Mouse (Mus musculus) cerebellum, postnatal 4 days (tissue): Measurements from ENCODE around the gene Asic3.

Experiments
- DNase-seq, 2 experiments: peaks; one replicate each; pipeline ENCODE4 v3.0.0; 2022; ENCODE audit warnings: low spot score in 2 of 2, mixed read lengths in 1 of 2

The Asic3 gene

DNA sequence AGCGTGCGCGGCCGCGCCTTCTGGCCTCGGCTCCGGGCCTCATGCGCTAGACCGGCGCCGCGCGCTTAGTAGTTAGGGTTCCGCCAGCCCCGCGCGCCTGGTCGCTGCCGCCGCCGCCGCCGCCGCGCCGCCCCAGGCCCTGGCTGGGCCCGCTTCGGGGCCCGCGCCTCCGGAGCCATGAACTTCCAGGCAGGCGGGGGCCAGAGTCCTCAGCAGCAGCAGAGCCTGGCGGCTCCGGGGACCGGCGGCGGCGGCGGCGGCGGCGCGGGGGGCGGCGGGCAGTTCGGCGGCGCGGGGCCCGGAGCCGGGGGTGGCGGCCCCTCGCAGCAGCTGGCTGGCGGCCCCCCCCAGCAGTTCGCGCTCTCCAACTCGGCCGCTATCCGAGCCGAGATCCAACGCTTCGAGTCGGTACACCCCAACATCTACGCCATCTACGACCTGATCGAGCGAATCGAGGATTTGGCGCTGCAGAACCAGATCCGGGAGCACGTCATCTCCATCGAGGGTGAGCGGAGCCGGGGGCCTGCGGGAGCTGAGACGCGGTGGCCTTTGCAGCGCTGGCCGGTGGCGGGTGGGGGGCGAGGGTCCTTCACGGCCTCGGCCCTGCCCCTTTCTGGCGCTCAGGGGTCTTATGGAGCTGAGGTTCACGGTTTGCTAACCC lies 39.0 kb downstream of the Asic3 start, which contains the start of gene Agap3:
TSS of gene Agap3 (plus strand) at position 148 of the 661 bp plus-strand sequence.
- peak in 1 of 2 experiments; percentile 49 for DNase-seq

DNA sequence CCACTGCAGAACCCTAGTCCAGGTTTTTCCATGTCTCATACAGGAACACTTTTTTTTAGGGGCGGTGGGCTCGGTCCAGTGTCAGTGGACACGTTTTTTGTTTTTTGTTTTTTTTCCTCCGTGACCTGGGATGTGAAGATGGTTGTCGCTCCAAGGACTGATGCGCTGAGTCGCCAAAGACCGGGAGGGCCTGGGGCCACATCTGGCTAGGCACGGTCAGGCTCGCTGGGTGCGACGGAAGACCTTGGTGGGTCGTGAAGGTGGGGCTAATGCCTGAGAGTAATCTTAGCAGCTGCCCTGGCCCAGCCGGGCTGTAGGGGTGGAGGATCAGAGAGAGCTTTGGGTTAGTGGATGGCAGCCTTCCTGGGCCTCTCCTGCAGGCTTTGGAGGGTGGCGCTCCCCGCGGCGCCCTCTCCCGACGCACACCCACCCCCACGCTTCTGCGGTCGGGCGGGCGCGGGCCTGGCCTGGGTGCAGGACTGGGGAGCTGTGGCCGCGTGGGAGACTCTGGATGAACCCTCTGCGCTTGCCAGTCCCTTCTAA lies 39.6 kb downstream of the Asic3 start:
- peak in 1 of 2 experiments; percentile 20 for DNase-seq

DNA sequence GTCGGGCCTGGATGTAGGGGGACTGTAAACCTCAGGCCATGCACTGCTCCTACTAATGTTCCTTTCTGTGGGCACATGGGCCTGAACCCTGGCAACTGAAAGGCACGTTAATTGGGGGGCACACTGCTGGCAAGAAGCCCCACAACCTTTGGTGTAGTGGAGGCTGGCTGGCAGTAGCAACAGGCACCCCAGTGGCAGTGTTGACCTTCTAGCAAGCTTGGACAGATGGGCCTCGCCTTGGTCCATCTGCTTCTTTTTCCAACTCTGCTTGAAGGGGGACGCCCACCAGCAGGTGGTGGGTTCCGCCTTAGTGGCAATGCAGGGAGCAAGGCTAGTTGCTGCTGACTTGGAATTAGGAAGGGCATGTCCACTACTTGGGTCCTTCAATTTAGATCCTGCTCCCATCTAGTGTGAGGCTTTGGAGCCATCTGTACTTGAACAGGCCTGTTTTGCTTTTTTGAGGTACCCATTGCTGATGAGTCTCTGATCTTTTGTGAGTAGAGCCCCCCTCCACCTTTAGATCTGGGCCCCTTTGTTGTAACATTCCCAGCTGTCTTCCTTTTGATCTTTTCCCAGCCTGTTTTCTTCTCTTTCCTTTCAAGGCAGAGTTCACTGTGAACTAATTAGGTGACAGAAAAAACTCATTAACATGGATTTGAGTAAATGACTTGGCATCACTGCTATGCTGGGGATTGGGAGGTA lies 40.2 kb downstream of the Asic3 start:
- peak in 1 of 2 experiments; percentile 55 for DNase-seq

DNA sequence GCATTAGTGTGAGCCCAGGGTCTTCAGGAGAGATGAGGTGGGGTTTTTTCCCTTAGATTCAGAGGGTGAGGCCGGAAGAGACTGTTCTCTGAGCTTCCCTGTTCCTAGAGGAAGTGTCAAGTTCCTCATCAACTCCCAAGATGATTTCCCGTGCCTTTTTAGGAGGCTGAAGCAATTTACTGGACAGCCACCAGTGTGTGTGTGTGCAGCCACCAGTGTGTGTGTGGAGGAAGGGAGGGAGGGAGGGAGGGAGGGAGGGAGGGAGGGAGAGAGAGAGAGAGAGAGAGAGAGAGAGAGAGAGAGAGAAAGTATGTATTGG lies 40.8 kb downstream of the Asic3 start:
- DNase-seq = no peak

DNA sequence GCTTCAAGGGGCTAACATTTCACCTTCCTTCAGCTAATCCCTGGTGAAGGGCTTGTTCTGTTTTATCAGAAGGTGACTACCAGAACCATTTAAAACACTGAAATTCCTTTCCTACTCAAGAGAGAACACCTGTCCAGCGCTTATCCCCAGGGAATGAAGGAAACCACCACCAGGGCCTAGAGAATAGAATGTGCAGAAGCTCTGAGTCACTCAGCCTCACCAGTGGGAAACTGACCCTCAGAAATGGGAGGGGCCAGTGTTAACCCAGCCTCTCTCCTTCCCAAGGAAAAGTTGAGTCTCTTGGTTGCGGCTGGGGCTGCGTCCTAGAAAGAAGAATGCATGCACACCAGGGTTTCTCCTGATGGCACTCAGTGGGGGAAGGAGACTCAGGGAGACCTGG lies 41.9 kb downstream of the Asic3 start:
- no peak for DNase-seq

DNA sequence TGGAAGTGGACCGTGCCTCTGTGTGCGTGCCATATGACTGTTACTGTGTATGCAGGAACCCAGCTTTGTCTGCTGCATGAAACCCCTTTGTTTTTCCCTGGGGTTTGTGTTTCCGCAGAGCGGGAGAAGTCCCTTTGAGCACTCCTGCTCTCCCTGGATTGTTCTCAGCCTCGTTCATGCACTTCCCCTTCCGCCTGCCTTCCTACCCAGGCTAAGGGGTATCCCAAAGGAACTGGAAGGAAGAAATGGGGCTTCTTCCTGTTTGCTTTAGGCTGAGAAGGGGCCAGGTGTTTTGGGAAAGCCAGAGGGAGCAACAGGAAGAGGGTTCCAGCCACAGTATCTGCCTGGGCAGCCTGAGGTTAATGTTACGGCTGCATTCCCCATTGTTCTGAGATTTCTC lies 42.4 kb downstream of the Asic3 start:
- DNase-seq = no peak

DNA sequence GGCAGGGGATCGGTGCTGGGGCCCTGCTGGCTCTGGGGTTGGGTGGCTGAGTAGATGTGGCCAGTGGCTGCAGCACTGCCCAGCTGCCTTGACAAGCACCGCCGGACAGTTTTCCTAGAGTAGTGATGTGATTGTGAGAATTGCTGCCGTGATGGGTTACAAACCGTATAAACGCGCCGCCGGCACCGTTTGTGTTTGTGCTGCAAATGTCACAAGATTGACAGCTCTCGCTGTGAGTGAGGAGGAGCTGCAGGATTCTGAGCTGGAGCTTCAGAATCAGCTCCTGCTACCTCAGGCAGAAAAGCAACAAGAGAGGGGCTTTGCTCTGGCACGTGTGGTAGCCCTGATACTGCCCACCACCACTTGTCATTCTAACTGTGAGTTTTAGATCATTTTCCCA lies 53.6 kb downstream of the Asic3 start:
- no peak for DNase-seq
